Mouse (Mus musculus): Measurements from ENCODE around the gene Bet1l. TPM values are rescaled to one million over a fixed set of nuclear protein-coding genes. Genes with fewer than 3 reads are reported as not detected.

The Bet1l gene
- polyA plus RNA-seq, 1 experiment from 2014 or later, result 26.1 TPM

DNA sequence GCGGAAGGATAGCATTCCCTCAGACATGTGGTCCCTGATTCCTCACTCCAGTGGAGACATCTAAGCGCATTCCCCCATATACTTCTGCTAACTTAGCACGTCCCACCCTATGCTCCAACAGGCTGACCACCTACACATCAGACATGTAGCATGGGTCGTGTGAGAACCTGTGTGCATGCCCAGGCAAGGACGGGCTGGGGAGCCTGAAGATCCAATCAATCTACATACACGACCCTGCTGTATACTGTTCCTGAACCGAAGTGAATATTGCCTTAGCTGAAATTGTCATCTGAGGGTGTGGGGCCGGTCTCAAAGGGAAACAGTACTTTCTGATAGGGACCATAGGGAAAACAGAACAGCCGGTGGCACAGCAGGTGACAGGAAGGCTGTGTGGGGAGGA, 2.2 kb downstream of the Bet1l start:
- 82% methylated on average over 9 of the region's 9 CpGs for WGBS
- no peak for DNase-seq (ENCODE audit: low spot score)
- H3K36me3 ChIP-seq, result peaks cover 56% of the 10 kb centered on the region
- no peaks in the 10 kb centered on the region for H3K9me3 ChIP-seq (replicated peaks)
- H3K4me3 ChIP-seq, result peak overlapping the region; percentile 91
- H3K27me3 ChIP-seq (ENCODE audit: low read depth, poor library complexity, severe bottlenecking), result no peaks in the 10 kb centered on the region
- H3K27ac ChIP-seq, result peak overlapping the region; percentile 88; the same call in 1 of the 2 replicates
- H3K4me1 ChIP-seq, result peaks cover 36% of the 10 kb centered on the region

DNA sequence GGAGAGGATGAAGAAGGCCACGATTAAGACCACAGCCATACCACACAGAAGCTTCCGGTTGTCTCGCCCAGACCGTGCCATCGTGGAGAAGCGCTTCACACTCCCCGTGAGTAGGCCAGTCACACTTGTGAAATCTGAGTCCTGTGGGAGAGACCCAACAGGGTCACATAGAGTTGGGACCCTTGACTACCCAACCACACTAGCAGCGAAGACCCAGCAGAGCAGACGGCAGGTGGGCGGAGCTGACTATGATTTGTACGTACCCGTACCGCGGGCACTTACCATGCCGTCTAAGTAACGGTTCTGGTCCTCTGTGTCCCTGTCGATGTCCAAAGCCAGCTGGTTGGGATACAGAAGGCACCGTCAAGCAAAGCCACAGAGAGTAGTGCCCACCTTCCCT, 2.9 kb downstream of the Bet1l start:
- H3K27ac ChIP-seq, result no peak overlapping the region
- DNase-seq (ENCODE audit: low spot score), result no peak
- H3K9me3 ChIP-seq (replicated peaks), result no peaks in the 10 kb centered on the region
- no peak overlapping the region for H3K4me3 ChIP-seq
- H3K4me1 ChIP-seq, result peaks cover 36% of the 10 kb centered on the region
- WGBS, result 94% methylated on average over 18 of the region's 18 CpGs
- peaks cover 49% of the 10 kb centered on the region for H3K36me3 ChIP-seq
- H3K27me3 ChIP-seq (ENCODE audit: low read depth, poor library complexity, severe bottlenecking), result no peaks in the 10 kb centered on the region

DNA sequence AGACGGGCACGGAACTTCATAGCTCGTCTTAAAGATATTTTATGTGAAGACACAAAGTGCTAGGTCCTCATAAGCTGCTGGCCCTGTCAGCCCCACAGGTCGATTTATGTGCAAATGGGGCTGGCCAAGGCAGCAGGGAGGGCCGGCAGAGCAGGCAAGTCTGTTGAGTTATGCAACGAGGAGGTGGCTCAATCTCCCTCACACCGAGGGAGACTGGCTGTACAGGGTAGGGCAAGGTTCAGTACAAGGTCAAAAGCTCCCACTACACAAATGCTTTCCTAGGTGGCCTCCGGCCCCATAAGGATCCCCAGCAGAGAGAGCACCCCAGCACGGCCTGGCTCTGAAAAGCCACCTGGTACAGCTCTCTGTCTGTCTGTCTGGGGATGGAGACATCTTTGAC, 4.0 kb downstream of the Bet1l start:
- Histone ChIP-seq H3K27ac (no peak overlapping the region), H3K4me3 (no peak overlapping the region), H3K36me3 (peaks cover 38% of the 10 kb centered on the region), H3K4me1 (peaks cover 30% of the 10 kb centered on the region), H3K27me3 (ENCODE audit: low read depth, poor library complexity, severe bottlenecking) (no peaks in the 10 kb centered on the region), H3K9me3 (replicated peaks) (no peaks in the 10 kb centered on the region)
- WGBS, result 78% methylated on average over 9 of the region's 9 CpGs
- no peak for DNase-seq (ENCODE audit: low spot score)

DNA sequence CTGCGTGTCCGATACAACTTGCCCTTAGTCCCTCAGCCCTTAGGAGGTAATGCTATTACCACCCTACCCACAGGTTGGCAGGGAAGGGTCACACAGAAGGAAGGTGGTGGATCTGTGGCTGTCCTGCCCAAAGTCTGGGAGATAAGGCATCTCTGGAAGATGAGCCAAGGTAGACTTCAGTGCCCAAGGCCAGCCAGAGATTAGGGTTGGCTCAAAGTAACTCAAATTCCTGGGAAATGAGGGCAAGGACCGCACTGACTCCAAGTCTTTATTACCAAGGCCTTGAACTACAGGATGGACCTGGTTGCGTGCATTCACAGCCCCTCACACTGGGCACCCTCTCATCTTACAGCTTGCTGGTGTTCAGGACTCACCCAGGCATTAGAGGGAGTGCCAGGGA, 5.5 kb downstream of the Bet1l start:
- Histone ChIP-seq H3K27ac (no peak overlapping the region), H3K27me3 (ENCODE audit: low read depth, poor library complexity, severe bottlenecking) (no peaks in the 10 kb centered on the region), H3K9me3 (replicated peaks) (no peaks in the 10 kb centered on the region), H3K4me1 (peaks cover 18% of the 10 kb centered on the region), H3K4me3 (no peak overlapping the region), H3K36me3 (peaks cover 38% of the 10 kb centered on the region)
- WGBS, result 93% methylated on average over 4 of the region's 4 CpGs
- DNase-seq (ENCODE audit: low spot score), result no peak

DNA sequence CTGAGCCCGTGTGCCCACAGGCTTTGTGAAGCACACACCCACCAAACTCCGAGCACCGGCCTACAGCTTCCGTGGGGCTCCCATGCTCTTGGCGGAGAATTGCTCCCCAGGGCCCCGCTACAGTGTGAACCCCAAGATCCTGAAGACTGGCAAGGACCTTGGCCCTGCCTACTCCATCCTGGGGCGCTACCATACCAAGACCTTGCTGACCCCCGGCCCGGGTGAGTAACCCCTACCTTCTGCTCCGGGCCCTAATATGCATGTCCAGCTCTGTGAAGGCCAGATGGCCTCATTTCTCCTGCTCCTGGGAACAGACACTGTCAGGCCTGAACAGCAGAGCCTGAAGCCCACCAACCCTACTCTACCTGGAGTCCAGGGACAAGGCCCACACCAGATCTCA, 8.8 kb downstream of the Bet1l start:
- peaks cover 9% of the 10 kb centered on the region for H3K4me1 ChIP-seq
- 91% methylated on average over 10 of the region's 10 CpGs for WGBS
- no peak for DNase-seq (ENCODE audit: low spot score)
- H3K9me3 ChIP-seq (replicated peaks), result no peaks in the 10 kb centered on the region
- H3K27me3 ChIP-seq (ENCODE audit: low read depth, poor library complexity, severe bottlenecking), result peaks cover 8% of the 10 kb centered on the region
- peaks cover 24% of the 10 kb centered on the region for H3K36me3 ChIP-seq
- no peak overlapping the region for H3K4me3 ChIP-seq
- no peak overlapping the region for H3K27ac ChIP-seq

DNA sequence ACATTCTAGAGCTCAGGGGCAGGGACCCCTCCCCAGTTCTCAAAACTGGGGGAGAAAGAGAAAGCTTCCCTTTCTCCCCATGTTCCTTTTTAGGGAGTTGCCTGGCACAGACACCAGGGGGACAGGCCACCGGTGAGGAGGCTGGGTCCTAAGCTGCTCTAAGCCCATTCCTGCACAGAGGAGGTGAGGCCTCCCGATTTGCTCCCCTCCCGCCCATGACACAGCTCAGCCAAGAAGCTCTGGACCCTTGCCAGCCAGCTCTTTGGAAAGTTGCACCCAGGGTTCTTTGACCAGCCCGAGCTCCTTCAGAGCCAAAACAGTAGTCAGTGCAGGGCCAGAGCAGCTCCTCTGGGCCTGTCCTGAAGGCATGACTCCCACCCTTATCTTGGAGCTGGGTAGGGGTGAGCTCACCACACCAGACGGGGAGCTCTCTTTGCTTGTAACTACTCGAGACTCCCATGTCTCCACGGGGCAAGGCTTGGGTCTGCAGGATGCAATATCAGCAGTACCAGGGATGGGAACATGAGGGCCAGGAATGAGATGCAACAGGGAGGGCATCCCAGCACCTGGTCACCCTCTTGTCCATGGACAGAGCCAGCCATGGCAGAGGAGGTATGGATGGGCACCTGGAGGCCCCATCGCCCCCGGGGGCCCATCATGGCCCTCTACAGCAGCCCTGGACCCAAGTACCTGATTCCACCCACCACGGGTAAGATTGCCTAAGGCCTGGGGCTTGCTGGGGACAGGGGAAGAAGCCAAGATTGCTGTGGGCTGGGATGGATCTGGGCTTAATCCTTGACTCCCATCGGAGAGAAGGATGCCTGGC, 9.4 kb downstream of the Bet1l start, which contains the start of gene Odf3:
TSS of gene Odf3 (plus strand) at position 51 of the 826 bp plus-strand sequence.
- DNase-seq (ENCODE audit: low spot score), result no peak
- H3K27ac ChIP-seq, result no peak within 1 kb of the TSS
- no peaks in the 10 kb centered on the region for H3K9me3 ChIP-seq (replicated peaks)
- 73% methylated on average over 11 of the region's 11 CpGs for WGBS
- no peak within 1 kb of the TSS for H3K4me3 ChIP-seq
- peaks cover 9% of the 10 kb centered on the region for H3K4me1 ChIP-seq
- H3K27me3 ChIP-seq (ENCODE audit: low read depth, poor library complexity, severe bottlenecking), result peaks cover 14% of the 10 kb centered on the region
- H3K36me3 ChIP-seq, result peaks cover 17% of the 10 kb centered on the region

DNA sequence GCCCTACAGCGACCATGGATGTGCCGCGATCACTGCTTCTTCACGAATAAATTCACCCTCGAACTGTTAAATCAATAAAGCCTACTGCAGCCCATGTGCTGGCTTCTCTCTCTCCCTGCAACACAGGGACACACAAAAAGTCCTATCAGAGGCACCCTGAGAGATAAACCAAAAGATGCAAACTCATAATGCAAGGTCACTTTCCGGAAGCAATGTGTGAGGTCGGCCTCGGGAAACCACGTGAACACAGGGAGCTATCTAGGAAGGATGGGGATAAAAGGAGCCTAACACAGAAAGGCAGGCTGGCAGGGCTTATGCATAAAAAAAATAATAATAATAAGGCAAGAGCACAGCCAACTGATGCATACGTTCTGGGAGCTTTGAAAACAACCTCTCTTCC, 10.7 kb downstream of the Bet1l start:
- Histone ChIP-seq H3K27ac (no peak overlapping the region), H3K4me3 (no peak overlapping the region), H3K36me3 (peaks cover 4% of the 10 kb centered on the region), H3K4me1 (peaks cover 9% of the 10 kb centered on the region), H3K9me3 (replicated peaks) (no peaks in the 10 kb centered on the region), H3K27me3 (ENCODE audit: low read depth, poor library complexity, severe bottlenecking) (peaks cover 27% of the 10 kb centered on the region)
- 88% methylated on average over 10 of the region's 10 CpGs for WGBS
- DNase-seq (ENCODE audit: low spot score), result no peak

DNA sequence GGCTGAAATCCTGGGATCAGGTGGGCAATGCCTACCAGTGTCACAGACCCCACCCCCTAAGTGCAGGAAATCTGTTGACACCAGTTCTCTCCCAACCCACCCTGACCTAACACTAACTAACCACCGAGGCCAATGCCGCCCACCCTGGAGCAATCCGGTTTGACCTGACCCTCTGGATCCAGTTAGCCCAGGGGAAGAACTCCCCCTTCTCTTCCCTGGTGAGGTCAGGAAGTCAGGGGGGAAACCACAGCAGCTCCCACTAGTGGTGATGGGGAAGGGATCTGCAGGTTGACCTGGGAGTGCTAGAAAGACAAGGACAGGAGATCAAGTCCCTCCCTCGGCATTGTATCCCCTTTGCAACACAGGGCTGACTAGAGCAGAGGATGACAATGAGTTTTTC, 11.7 kb downstream of the Bet1l start:
- 56% methylated on average over 4 of the region's 4 CpGs for WGBS
- Histone ChIP-seq H3K4me1 (peaks cover 12% of the 10 kb centered on the region), H3K36me3 (no peaks in the 10 kb centered on the region), H3K27ac (no peak overlapping the region), H3K4me3 (no peak overlapping the region), H3K27me3 (ENCODE audit: low read depth, poor library complexity, severe bottlenecking) (peaks cover 37% of the 10 kb centered on the region), H3K9me3 (replicated peaks) (no peaks in the 10 kb centered on the region)
- no peak for DNase-seq (ENCODE audit: low spot score)

DNA sequence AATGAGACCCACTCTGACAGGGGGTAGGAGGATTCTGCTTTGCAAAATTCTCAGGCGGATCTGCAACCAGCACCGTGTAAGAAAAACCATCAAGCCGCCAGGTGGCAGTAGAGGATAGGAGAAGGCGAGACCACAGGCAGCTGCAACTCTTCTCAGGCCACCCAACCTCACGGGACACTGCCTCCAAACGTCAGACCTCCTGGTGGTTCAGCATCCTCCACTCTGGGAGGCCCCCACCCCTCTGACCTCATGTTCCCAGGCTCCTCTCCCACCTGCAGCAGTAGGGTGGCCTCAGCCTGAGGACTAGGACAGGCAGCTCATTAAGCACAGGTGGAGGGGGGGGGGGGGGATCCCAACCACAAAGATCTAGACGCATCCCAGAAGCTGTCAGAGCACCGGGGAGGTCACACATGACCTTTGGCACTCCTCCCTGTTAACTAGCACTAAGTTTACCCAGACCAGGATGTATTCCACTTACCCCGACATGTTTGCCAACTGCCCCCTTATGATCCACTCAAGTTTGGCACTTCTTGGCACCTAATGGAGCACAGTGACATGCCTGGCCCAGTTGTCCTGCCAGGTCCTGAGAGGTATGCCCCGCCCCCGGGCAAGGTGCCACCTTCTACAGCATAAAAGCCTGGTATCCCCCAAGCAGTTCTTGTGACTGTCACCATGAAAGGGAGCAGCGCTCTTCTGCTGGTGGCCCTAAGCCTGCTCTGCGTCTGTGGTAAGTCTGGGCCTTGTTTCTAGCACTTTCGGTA, 12.3 kb downstream of the Bet1l start, which contains the start of gene Scgb1c1:
TSS of gene Scgb1c1 (plus strand) at position 643 of the 761 bp plus-strand sequence.
- H3K36me3 ChIP-seq, result no peaks in the 10 kb centered on the region
- H3K27me3 ChIP-seq (ENCODE audit: low read depth, poor library complexity, severe bottlenecking), result peaks cover 43% of the 10 kb centered on the region
- no peaks in the 10 kb centered on the region for H3K9me3 ChIP-seq (replicated peaks)
- H3K4me1 ChIP-seq, result peaks cover 12% of the 10 kb centered on the region
- H3K4me3 ChIP-seq, result no peak within 1 kb of the TSS
- H3K27ac ChIP-seq, result no peak within 1 kb of the TSS
- DNase-seq (ENCODE audit: low spot score), result peak; percentile 93
- WGBS, result 32% methylated on average over 14 of the region's 14 CpGs

DNA sequence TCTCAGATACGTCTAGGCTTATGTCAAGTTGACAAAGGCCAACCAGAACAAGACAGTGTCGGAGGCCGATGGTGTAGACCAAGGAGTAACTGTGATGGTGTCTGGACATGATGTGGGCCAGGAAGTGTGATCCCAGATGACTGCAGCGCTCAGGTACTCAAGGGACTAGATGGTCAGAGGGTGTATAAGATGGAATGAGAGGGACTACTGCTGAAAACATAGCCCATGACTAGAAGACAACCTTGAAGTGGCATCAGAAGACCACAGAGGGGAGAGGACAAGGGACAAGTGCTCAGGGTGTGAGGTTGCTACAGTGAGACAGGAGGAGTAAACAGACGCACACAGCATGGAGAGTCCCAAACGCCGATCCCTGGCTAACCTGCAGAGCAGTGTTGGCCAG, 13.6 kb downstream of the Bet1l start:
- 78% methylated on average over 7 of the region's 7 CpGs for WGBS

DNA sequence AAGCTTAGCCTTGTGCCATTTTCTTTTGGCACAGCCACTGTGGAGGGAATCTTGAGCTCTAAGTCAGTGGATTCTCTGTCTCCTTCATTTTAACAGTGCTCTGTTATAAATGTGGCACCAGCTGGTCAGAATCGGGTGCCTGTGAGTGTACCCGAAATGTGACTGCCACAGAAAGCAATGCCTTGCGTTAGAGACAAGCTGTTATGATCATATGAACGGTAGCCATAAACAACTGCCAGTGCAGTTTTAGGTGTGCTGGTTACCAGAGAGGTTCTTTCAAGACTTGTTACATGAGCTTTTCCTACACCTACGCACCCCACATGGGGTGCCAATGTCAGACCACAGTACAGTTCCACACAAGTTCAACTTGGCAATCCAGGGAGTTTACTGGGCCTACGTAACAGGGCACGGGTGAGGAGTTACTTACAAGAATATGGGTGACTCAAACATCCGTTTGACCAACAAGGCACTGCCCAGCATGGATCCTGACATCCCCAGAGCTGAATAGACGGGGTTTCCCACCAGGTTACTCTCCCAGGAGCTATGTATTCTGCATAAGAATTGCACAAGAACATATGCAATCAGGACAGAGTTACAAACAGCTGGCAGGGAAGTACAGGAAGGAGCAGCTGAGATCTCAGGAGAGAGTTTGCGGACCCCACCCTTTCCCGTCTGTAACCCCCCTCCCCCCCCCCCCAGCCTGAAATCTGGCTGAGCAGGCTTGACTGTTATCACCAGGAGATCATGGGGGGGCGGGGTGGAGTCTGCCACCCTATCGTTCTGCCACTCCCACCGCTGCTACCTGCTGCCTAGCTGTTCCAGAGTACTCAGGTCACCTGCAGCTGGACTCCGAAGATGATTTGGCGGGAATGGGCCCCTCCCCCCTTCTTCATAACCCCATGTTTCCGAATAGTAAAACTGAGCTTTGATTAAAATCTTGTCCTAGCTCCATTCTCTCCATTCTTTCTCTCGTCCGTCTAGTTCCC, 16.3 kb downstream of the Bet1l start:
- no peak overlapping the region for H3K4me3 ChIP-seq
- 39% methylated on average over 19 of the region's 19 CpGs for WGBS
- DNase-seq (ENCODE audit: low spot score), result no peak
- peaks cover 53% of the 10 kb centered on the region for H3K27me3 ChIP-seq (ENCODE audit: low read depth, poor library complexity, severe bottlenecking)
- no peak overlapping the region for H3K27ac ChIP-seq
- H3K9me3 ChIP-seq (replicated peaks), result no peaks in the 10 kb centered on the region
- H3K4me1 ChIP-seq, result peaks cover 12% of the 10 kb centered on the region
- H3K36me3 ChIP-seq, result no peaks in the 10 kb centered on the region

More for the DNA sequence above, 13.6 kb downstream of the Bet1l start:
- H3K36me3 ChIP-seq, result no peaks in the 10 kb centered on the region
- peaks cover 12% of the 10 kb centered on the region for H3K4me1 ChIP-seq
- H3K27me3 ChIP-seq (ENCODE audit: low read depth, poor library complexity, severe bottlenecking), result peaks cover 53% of the 10 kb centered on the region
- DNase-seq (ENCODE audit: low spot score), result no peak
- H3K4me3 ChIP-seq, result no peak overlapping the region
- H3K27ac ChIP-seq, result no peak overlapping the region
- H3K9me3 ChIP-seq (replicated peaks), result no peaks in the 10 kb centered on the region

DNA sequence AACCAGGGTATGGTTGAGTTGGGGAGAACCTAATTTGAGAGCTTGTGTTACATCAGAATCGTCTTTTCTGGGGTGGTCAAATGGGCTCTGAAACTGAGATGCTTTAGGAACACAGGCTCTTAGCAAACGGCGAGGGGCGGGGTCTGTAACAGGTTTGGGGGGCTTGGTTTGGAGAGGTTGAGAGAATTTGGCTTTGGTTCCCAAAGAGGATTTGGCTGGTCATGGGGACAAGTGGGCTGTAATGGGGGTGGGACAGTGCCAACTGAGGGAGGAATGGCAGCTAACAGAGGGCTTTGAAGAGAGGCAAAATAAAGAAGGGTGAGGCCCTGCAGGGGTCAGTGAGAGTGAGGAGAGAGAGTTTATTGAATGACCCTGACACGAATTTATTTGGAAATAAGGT, 17.8 kb downstream of the Bet1l start:
- peaks cover 7% of the 10 kb centered on the region; the same call in 1 of the 2 replicates for H3K4me1 ChIP-seq
- H3K27me3 ChIP-seq (ENCODE audit: low read depth, poor library complexity, severe bottlenecking), result peaks cover 56% of the 10 kb centered on the region
- DNase-seq (ENCODE audit: low spot score), result no peak
- no peaks in the 10 kb centered on the region for H3K36me3 ChIP-seq
- no peak overlapping the region for H3K4me3 ChIP-seq
- no peaks in the 10 kb centered on the region for H3K9me3 ChIP-seq (replicated peaks)
- H3K27ac ChIP-seq, result no peak overlapping the region
- WGBS, result 56% methylated on average over 5 of the region's 5 CpGs

All from limb, embryonic 10.5 days (tissue).